Mouse (Mus musculus): ENCODE data around the gene Sirt1.

DNA sequence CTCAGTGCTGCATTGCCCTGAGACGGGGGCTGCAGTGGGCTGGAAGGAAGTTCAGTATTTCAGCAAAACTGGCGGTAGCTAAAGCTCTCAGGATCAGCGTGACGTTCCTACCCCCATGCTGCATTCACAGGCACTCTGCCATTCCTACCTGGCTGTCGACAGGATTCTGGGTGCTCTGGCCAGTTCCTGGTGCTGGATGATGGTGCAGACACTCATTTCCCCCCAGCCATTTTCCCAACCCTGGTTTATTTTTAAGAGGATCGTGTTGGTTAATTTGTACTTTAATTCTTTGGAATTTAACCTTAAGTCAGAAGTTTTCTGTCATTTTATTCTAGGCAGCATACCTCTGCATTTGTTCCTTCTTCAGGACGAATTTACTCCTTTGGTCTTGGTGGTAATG, 98.7 kb downstream of the Sirt1 start:
- no peak for TF ChIP-seq POLR2A (IDR thresholded peaks at IDR 0.05; ENCODE audit: low read depth, low read length)
- no peak for TF ChIP-seq CTCF (IDR thresholded peaks at IDR 0.05; ENCODE audit: extremely low read depth, insufficient read length, insufficient replicate concordance, low read depth, low read length)

Data from small intestine, adult 2 months (tissue).